Mouse (Mus musculus) C2C12 (cell line): ENCODE data around the gene Hspbap1. TPM values are rescaled to one million over a fixed set of nuclear protein-coding genes. Genes with fewer than 3 reads are reported as not detected.

Source experiments
- H3K27me3 ChIP-seq: one replicate; pipeline ENCODE4 v1.6.1; 2011; ENCODE audit not compliant: control insufficient read depth, insufficient read depth, insufficient read length
- H3K36me3 ChIP-seq: one replicate; pipeline ENCODE4 v1.6.1; 2011; ENCODE audit not compliant: control insufficient read depth, insufficient read depth
- H3K4me3 ChIP-seq: one replicate; pipeline ENCODE4 v1.5.1; 2011; ENCODE audit warnings: mild to moderate bottlenecking, control low read depth; ENCODE audit not compliant: poor library complexity, insufficient read depth, severe bottlenecking
- H3K79me2 ChIP-seq: one replicate; pipeline ENCODE4 v1.6.1; 2011; ENCODE audit not compliant: control insufficient read depth, insufficient read depth
- H3K79me3 ChIP-seq: one replicate; pipeline ENCODE4 v1.6.1; 2011; ENCODE audit warnings: low read depth, control low read depth
- H3ac ChIP-seq: one replicate; pipeline ENCODE3; 2011; ENCODE audit warnings: low read depth; ENCODE audit not compliant: control insufficient read depth, insufficient read length
- CEBPB ChIP-seq: IDR thresholded peaks from one replicate; pipeline ENCODE4 v1.6.1; 2011; ENCODE audit warnings: low read depth, mild to moderate bottlenecking, control low read depth, moderate library complexity
- CTCF ChIP-seq: IDR thresholded peaks from one replicate; pipeline ENCODE4 v1.5.1; 2011; ENCODE audit not compliant: control insufficient read depth, insufficient read depth, insufficient read length
- FOSL1 ChIP-seq: IDR thresholded peaks from one replicate; pipeline ENCODE4 v1.8.0; 2011; ENCODE audit warnings: mild to moderate bottlenecking, low read length; ENCODE audit not compliant: poor library complexity, insufficient read depth, severe bottlenecking
- MAX ChIP-seq: IDR thresholded peaks from one replicate; pipeline ENCODE4 v1.6.1; 2011; ENCODE audit warnings: mild to moderate bottlenecking, control low read depth
- MYOD1 ChIP-seq: IDR thresholded peaks from one replicate; pipeline ENCODE4 v1.6.1; 2011; ENCODE audit warnings: low read depth; ENCODE audit not compliant: control insufficient read depth, insufficient read length
- MYOG ChIP-seq: IDR thresholded peaks from one replicate; pipeline ENCODE4 v1.6.1; 2011; ENCODE audit not compliant: control insufficient read depth, insufficient read length; ENCODE audit errors: extremely low read depth
- USF1 ChIP-seq: IDR thresholded peaks from one replicate; pipeline ENCODE4 v1.6.1; 2011; ENCODE audit warnings: low read depth, mild to moderate bottlenecking, control low read depth, moderate library complexity
- polyA plus RNA-seq: library from polyadenylated mRNA; unstranded; fragments of >200 nt; fragmentation: generic; extraction: Trizol; gene quantifications from one replicate; pipeline ENCODE4 v1.2.1, GENCODE M21; 2012; ENCODE audit warnings: missing spikeins

Hspbap1 gene
- polyA plus RNA-seq, 1 experiment: 10.6 TPM

DNA sequence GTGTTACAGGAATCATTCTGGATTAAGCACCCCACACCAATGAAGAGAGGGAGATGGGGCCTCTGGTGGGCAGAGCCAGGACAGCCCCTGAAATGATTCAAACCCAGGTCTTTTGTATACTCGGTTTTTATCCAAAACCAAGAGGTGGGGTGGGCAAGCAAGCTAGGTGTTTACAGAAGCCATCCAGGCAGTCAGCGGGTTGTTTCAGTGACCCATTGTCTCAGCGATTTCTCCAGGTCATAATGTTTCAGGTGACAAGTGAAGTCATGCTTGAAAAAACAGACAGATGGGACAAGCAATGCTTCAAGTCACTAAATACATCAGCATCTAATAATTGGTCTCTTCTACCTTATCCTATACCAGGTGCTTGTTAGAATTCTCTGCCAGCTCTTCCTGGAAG lies 3.8 kb upstream of the Hspbap1 start:
- Histone ChIP-seq H3ac (no peak overlapping the region), H3K4me3 (no peak overlapping the region), H3K36me3 (no peaks in the 10 kb centered on the region), H3K79me3 (peaks cover 2% of the 10 kb centered on the region), H3K27me3 (no peaks in the 10 kb centered on the region), H3K79me2 (peaks cover 11% of the 10 kb centered on the region)
- TF ChIP-seq MAX (no peak), MYOD1 (no peak), CTCF (no peak), MYOG (no peak), FOSL1 (no peak)

- TF ChIP-seq MAX: no peak
- no peak for TF ChIP-seq MYOD1
- TF ChIP-seq CTCF: no peak
- TF ChIP-seq USF1: no peak
- no peak for TF ChIP-seq FOSL1
- TF ChIP-seq CEBPB: no peak
- no peak for TF ChIP-seq MYOG
- Histone ChIP-seq H3K36me3 (no peaks in the 10 kb centered on the region), H3K79me2 (peaks cover 28% of the 10 kb centered on the region), H3K79me3 (peaks cover 11% of the 10 kb centered on the region), H3ac (peak overlapping the region; percentile 73), H3K27me3 (no peaks in the 10 kb centered on the region), H3K4me3 (peak overlapping the region; percentile 38)
These were observed 1.7 kb upstream of the Hspbap1 start for GRCm38 (mm10) chr16:35768469-35768784.

DNA sequence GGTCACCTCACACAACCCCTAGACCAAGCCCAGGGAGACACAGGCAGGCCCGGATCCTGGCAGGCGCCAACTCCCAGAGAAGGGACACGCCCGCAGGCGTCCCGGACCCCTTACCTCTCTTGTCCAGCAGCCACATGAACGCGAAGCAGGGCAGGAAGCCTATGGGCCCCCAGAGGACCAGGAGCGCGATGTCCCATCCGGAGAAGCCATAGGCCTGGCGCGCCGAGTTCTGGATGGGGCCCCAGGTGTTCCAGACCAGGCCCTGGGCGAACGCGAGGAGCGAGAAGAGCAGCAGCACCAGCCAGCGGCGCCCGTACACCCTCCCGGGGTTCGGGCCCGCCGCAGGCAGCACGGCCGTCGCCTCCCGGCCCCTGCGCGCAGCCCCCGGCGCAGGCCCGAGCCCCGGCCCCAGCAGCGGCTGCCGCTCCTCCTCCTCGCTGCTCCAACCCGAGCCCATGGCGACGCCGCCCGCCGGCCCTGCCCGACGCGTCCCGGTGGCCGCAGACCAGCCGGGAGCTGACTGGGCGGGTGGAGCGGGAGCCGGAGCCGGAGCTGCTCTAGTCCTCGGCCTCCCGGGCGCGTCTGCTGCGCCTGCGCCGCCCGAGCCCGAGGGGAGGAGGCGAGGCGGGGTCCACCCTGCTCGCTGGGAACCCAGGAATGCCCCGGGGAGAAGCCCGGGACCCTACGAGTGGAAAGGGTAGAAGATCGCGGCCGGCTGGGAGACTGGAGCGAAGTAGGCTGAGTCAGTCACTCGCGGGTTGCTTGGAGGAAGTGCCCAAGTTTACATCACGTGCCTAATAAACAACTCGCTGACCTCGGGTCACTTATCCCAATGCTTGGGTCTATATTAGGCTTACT lies 1.2 kb upstream of the Hspbap1 start, which contains the start of gene Dirc2:
TSS of gene Dirc2 (minus strand) at position 572 of the 858 bp plus-strand sequence.
- H3ac ChIP-seq: peak within 1 kb of the TSS; percentile 97
- no peak for TF ChIP-seq FOSL1
- TF ChIP-seq USF1: peak; percentile 87
- TF ChIP-seq MYOG: no peak
- no peak for TF ChIP-seq MYOD1
- TF ChIP-seq MAX: no peak
- TF ChIP-seq CTCF: no peak
- no peak for TF ChIP-seq CEBPB
- no peaks in the 10 kb centered on the region for H3K36me3 ChIP-seq

DNA sequence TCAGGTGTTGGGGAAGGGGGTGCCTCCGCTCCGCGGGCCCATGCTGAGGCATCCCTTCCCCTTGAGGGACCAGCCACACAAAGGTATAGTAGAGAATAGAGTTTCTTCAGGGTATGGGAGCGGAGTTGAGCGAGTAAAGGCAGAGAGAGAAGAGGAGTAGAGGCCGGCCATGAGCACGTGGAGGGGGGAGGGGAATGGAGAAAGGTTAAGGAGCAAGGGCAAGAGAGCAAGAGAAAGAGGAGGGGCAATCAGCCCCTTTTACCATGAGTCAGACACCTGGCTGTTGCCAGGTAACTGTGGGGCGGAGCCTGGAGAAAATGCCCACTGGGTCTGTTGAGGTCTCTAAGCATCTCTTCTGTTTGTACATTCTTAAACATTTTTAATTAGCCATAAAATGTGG lies 966 bp downstream of the Hspbap1 start:
- no peak overlapping the region for H3ac ChIP-seq
- H3K79me2 ChIP-seq: peaks cover 40% of the 10 kb centered on the region
- H3K36me3 ChIP-seq: no peaks in the 10 kb centered on the region
- TF ChIP-seq CEBPB (no peak), MYOD1 (no peak), FOSL1 (no peak), CTCF (no peak), MYOG (no peak), MAX (no peak), USF1 (no peak)
- H3K4me3 ChIP-seq: peak overlapping the region; percentile 59
- peaks cover 25% of the 10 kb centered on the region for H3K79me3 ChIP-seq
- H3K27me3 ChIP-seq: no peaks in the 10 kb centered on the region

More for the DNA sequence above, 1.2 kb upstream of the Hspbap1 start, which contains the start of gene Dirc2:
- Histone ChIP-seq H3K79me2 (peaks cover 28% of the 10 kb centered on the region), H3K79me3 (peaks cover 14% of the 10 kb centered on the region), H3K27me3 (no peaks in the 10 kb centered on the region), H3K4me3 (peak within 1 kb of the TSS; percentile 59)

DNA sequence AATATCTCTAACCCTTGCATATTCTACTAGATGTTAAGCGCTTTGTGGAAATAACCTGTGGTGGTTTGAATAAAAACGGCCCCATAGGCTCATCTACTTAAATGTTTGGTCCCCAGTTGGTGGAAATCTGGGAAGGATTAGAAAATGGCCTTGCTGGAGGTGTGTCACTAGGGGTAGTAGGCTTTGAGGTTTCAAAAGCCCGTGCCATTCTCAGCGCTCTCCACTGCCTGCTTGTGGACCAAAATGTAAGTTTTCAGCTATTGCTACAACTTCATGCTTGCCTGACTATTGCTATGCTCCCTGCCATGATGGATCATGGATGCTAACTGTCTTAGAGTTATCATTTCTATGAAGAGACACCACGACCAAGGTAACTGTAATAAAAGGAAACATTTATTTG lies 1.4 kb downstream of the Hspbap1 start:
- no peak for TF ChIP-seq MYOD1
- no peak for TF ChIP-seq MYOG
- no peak for TF ChIP-seq FOSL1
- TF ChIP-seq CEBPB: no peak
- no peak for TF ChIP-seq MAX
- TF ChIP-seq USF1: no peak
- no peak for TF ChIP-seq CTCF
- Histone ChIP-seq H3K36me3 (no peaks in the 10 kb centered on the region), H3K27me3 (no peaks in the 10 kb centered on the region), H3K79me3 (peaks cover 25% of the 10 kb centered on the region), H3ac (no peak overlapping the region), H3K79me2 (peaks cover 40% of the 10 kb centered on the region), H3K4me3 (no peak overlapping the region)

DNA sequence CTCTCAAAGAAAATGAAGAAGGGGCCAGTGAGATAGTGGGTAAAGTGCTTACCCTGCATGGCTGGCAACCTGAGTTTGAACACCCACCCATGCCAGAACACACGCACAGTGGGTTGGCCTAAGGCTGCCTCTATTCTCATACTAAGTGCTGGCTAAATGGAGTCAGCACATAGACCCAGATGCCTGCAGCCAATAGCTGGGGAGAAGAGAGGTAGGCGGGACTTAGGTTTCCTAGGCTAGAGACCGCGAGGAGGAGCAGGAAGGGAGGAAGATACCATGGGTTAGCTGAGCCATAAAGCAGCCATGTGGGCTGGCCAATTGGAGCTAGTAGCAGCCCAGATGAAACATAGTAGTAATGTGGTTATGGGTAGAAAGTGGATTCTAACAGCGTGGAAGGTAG lies 2.4 kb downstream of the Hspbap1 start:
- no peak overlapping the region for H3ac ChIP-seq
- H3K27me3 ChIP-seq: no peaks in the 10 kb centered on the region
- H3K4me3 ChIP-seq: no peak overlapping the region
- H3K36me3 ChIP-seq: no peaks in the 10 kb centered on the region
- TF ChIP-seq MYOG: no peak
- no peak for TF ChIP-seq CTCF
- no peak for TF ChIP-seq CEBPB
- no peak for TF ChIP-seq MAX
- TF ChIP-seq USF1: no peak
- no peak for TF ChIP-seq FOSL1
- no peak for TF ChIP-seq MYOD1
- H3K79me2 ChIP-seq: peaks cover 40% of the 10 kb centered on the region
- peaks cover 25% of the 10 kb centered on the region for H3K79me3 ChIP-seq
